Mouse (Mus musculus): ENCODE data around the gene Plekhg3. TPM values are rescaled to one million over a fixed set of nuclear protein-coding genes. Genes with fewer than 3 reads are reported as not detected.

Gene Plekhg3
- polyA plus RNA-seq, 1 experiment from 2014 or later: 2.1 TPM

- ATAC-seq (0 out of 2 replicates have a peak, but pooled peaks have one; percentile 19), DNase-seq (ENCODE audit: low spot score) (no peak)
- H3K36me3 ChIP-seq (ENCODE audit: insufficient read depth, low read length): no peaks in the 10 kb centered on the region
- H3K9me3 ChIP-seq (ENCODE audit: low read length): no peaks in the 10 kb centered on the region
- TF ChIP-seq EP300 (IDR thresholded peaks at IDR 0.05) (no peak), CTCF (IDR thresholded peaks at IDR 0.05) (peak; percentile 8; the same call in 1 of the 2 replicates)
- no peak overlapping the region for H3K4me3 ChIP-seq (ENCODE audit: low read depth, low read length)
- no peak overlapping the region for H3K27ac ChIP-seq (ENCODE audit: low read length)
- no peaks in the 10 kb centered on the region for H3K4me1 ChIP-seq (ENCODE audit: insufficient read depth, low read depth, low read length)
- no peak overlapping the region for H3K9ac ChIP-seq (replicated peaks; ENCODE audit: low read depth)
- 73% methylated on average over 12 of the region's 12 CpGs for WGBS
- no peaks in the 10 kb centered on the region for H3K27me3 ChIP-seq (replicated peaks; ENCODE audit: insufficient read depth, low read length)
- no peak overlapping the region for H3K4me2 ChIP-seq (replicated peaks; ENCODE audit: low read depth, low read length)
These were observed 11.5 kb upstream of the Plekhg3 start for GRCm38 (mm10) chr12:76518909-76519842.

- WGBS: 59% methylated on average over 5 of the region's 5 CpGs
- TF ChIP-seq CTCF (IDR thresholded peaks at IDR 0.05): no peak
- no peak for TF ChIP-seq EP300 (IDR thresholded peaks at IDR 0.05)
These were observed 7.0 kb upstream of the Plekhg3 start for GRCm38 (mm10) chr12:76523654-76524053.

GRCm38 (mm10) chr12:76524915-76525314 lies 5.8 kb upstream of the Plekhg3 start:
- no peaks in the 10 kb centered on the region for H3K9me3 ChIP-seq (ENCODE audit: low read length)
- H3K27ac ChIP-seq (ENCODE audit: low read length): no peak overlapping the region
- no peak overlapping the region for H3K4me3 ChIP-seq (ENCODE audit: low read depth, low read length)
- no peaks in the 10 kb centered on the region; the same call in none of the 2 replicates for H3K4me1 ChIP-seq (ENCODE audit: insufficient read depth, low read depth, low read length)
- no peak; the same call in 1 of the 2 replicates for ATAC-seq
- no peaks in the 10 kb centered on the region for H3K27me3 ChIP-seq (replicated peaks; ENCODE audit: insufficient read depth, low read length)
- no peak overlapping the region for H3K9ac ChIP-seq (replicated peaks; ENCODE audit: low read depth)
- DNase-seq (ENCODE audit: low spot score): no peak
- no peak for TF ChIP-seq EP300 (IDR thresholded peaks at IDR 0.05)
- TF ChIP-seq CTCF (IDR thresholded peaks at IDR 0.05): no peak
- H3K36me3 ChIP-seq (ENCODE audit: insufficient read depth, low read length): no peaks in the 10 kb centered on the region
- 53% methylated on average over 3 of the region's 3 CpGs for WGBS
- no peak overlapping the region for H3K4me2 ChIP-seq (replicated peaks; ENCODE audit: low read depth, low read length)

More at GRCm38 (mm10) chr12:76523654-76524053, 7.0 kb upstream of the Plekhg3 start:
- H3K4me2 ChIP-seq (replicated peaks; ENCODE audit: low read depth, low read length): no peak overlapping the region
- H3K9ac ChIP-seq (replicated peaks; ENCODE audit: low read depth): no peak overlapping the region
- no peaks in the 10 kb centered on the region for H3K9me3 ChIP-seq (ENCODE audit: low read length)
- H3K27ac ChIP-seq (ENCODE audit: low read length): no peak overlapping the region
- no peaks in the 10 kb centered on the region; the same call in none of the 2 replicates for H3K4me1 ChIP-seq (ENCODE audit: insufficient read depth, low read depth, low read length)
- no peaks in the 10 kb centered on the region for H3K36me3 ChIP-seq (ENCODE audit: insufficient read depth, low read length)
- no peak overlapping the region for H3K4me3 ChIP-seq (ENCODE audit: low read depth, low read length)
- ATAC-seq (no peak), DNase-seq (ENCODE audit: low spot score) (no peak)
- H3K27me3 ChIP-seq (replicated peaks; ENCODE audit: insufficient read depth, low read length): no peaks in the 10 kb centered on the region

- no peaks in the 10 kb centered on the region for H3K9me3 ChIP-seq (ENCODE audit: low read length)
- no peaks in the 10 kb centered on the region; the same call in none of the 2 replicates for H3K4me1 ChIP-seq (ENCODE audit: insufficient read depth, low read depth, low read length)
- H3K27ac ChIP-seq (ENCODE audit: low read length): no peak overlapping the region
- no peak overlapping the region for H3K9ac ChIP-seq (replicated peaks; ENCODE audit: low read depth)
- H3K36me3 ChIP-seq (ENCODE audit: insufficient read depth, low read length): no peaks in the 10 kb centered on the region
- no peak overlapping the region for H3K4me2 ChIP-seq (replicated peaks; ENCODE audit: low read depth, low read length)
- TF ChIP-seq EP300 (IDR thresholded peaks at IDR 0.05) (peak; percentile 60), CTCF (IDR thresholded peaks at IDR 0.05) (no peak)
- no peak overlapping the region for H3K4me3 ChIP-seq (ENCODE audit: low read depth, low read length)
- DNase-seq (ENCODE audit: low spot score) (peak; percentile 80), ATAC-seq (peak; percentile 84)
- peaks cover 11% of the 10 kb centered on the region; the same call in 1 of the 2 replicates for H3K27me3 ChIP-seq (replicated peaks; ENCODE audit: insufficient read depth, low read length)
- 21% methylated on average over 9 of the region's 9 CpGs for WGBS
These were observed 3.3 kb upstream of the Plekhg3 start for GRCm38 (mm10) chr12:76527245-76527881.

GRCm38 (mm10) chr12:76528766-76529165 lies 1.9 kb upstream of the Plekhg3 start:
- 83% methylated on average over 5 of the region's 5 CpGs for WGBS
- Histone ChIP-seq H3K36me3 (ENCODE audit: insufficient read depth, low read length) (no peaks in the 10 kb centered on the region), H3K27me3 (replicated peaks; ENCODE audit: insufficient read depth, low read length) (peaks cover 13% of the 10 kb centered on the region; the same call in 1 of the 2 replicates), H3K9me3 (ENCODE audit: low read length) (no peaks in the 10 kb centered on the region), H3K27ac (ENCODE audit: low read length) (no peak overlapping the region), H3K9ac (replicated peaks; ENCODE audit: low read depth) (no peak overlapping the region), H3K4me1 (ENCODE audit: insufficient read depth, low read depth, low read length) (peaks cover 6% of the 10 kb centered on the region), H3K4me2 (replicated peaks; ENCODE audit: low read depth, low read length) (no peak overlapping the region), H3K4me3 (ENCODE audit: low read depth, low read length) (no peak overlapping the region)
- TF ChIP-seq CTCF (IDR thresholded peaks at IDR 0.05): no peak
- TF ChIP-seq EP300 (IDR thresholded peaks at IDR 0.05): no peak
- ATAC-seq (no peak), DNase-seq (ENCODE audit: low spot score) (no peak)
